Mouse (Mus musculus) ovary, postnatal 14 days (tissue): Measurements from ENCODE around the gene Cdkn1b.

Experiments used
- DNase-seq: peaks from one replicate; pipeline ENCODE4 v3.0.0; 2022; ENCODE audit warnings: low spot score

Cdkn1b gene

GRCm38 (mm10) chr6:134930383-134930782, 10.2 kb downstream of the Cdkn1b start:
- no peak for DNase-seq

GRCm38 (mm10) chr6:134931146-134931545, 10.9 kb downstream of the Cdkn1b start:
- DNase-seq: no peak

- no peak for DNase-seq
These were observed 12.4 kb downstream of the Cdkn1b start for GRCm38 (mm10) chr6:134932486-134933206.

GRCm38 (mm10) chr6:134933207-134933558, 13.0 kb downstream of the Cdkn1b start:
- DNase-seq: no peak

GRCm38 (mm10) chr6:134934305-134934704, 14.1 kb downstream of the Cdkn1b start:
- DNase-seq: no peak

- no peak for DNase-seq
These were observed 19.6 kb downstream of the Cdkn1b start for GRCm38 (mm10) chr6:134939781-134940180.

- no peak for DNase-seq
These were observed 23.7 kb downstream of the Cdkn1b start for GRCm38 (mm10) chr6:134943759-134944407.

- DNase-seq: no peak
These were observed 25.9 kb downstream of the Cdkn1b start for GRCm38 (mm10) chr6:134946054-134946453.

- no peak for DNase-seq
These were observed 26.7 kb downstream of the Cdkn1b start for GRCm38 (mm10) chr6:134946858-134947257.

- peak; percentile 57 for DNase-seq
These were observed 27.3 kb downstream of the Cdkn1b start for GRCm38 (mm10) chr6:134947311-134948087.

- no peak for DNase-seq
These were observed 28.4 kb downstream of the Cdkn1b start for GRCm38 (mm10) chr6:134948522-134949061.

- DNase-seq: no peak
These were observed 29.0 kb downstream of the Cdkn1b start for GRCm38 (mm10) chr6:134949241-134949640.

GRCm38 (mm10) chr6:134951364-134951763, 31.2 kb downstream of the Cdkn1b start:
- DNase-seq: no peak

- no peak for DNase-seq
These were observed 33.8 kb downstream of the Cdkn1b start for GRCm38 (mm10) chr6:134953976-134954375.

- DNase-seq: no peak
These were observed 36.2 kb downstream of the Cdkn1b start for GRCm38 (mm10) chr6:134956388-134956787.

GRCm38 (mm10) chr6:134961286-134961685, 41.1 kb downstream of the Cdkn1b start:
- no peak for DNase-seq

- no peak for DNase-seq
These were observed 41.8 kb downstream of the Cdkn1b start for GRCm38 (mm10) chr6:134961858-134962517.

GRCm38 (mm10) chr6:134962518-134962893, 42.3 kb downstream of the Cdkn1b start:
- no peak for DNase-seq

- no peak for DNase-seq
These were observed 43.7 kb downstream of the Cdkn1b start for GRCm38 (mm10) chr6:134963910-134964309.

GRCm38 (mm10) chr6:134966681-134967080, 46.5 kb downstream of the Cdkn1b start:
- no peak for DNase-seq

GRCm38 (mm10) chr6:134968326-134968725, 48.1 kb downstream of the Cdkn1b start:
- no peak for DNase-seq

- DNase-seq: no peak
These were observed 49.3 kb downstream of the Cdkn1b start for GRCm38 (mm10) chr6:134969498-134969897.
